Mouse (Mus musculus): ENCODE data around the gene Krtap26-1. TPM values are rescaled to one million over a fixed set of nuclear protein-coding genes. Genes with fewer than 3 reads are reported as not detected.

Gene Krtap26-1
- polyA plus RNA-seq, 1 experiment from 2014 or later = not detected

- Histone ChIP-seq H3K27ac (no peak overlapping the region), H3K9me3 (ENCODE audit: control insufficient read depth, low read length) (no peaks in the 10 kb centered on the region), H3K36me3 (replicated peaks; ENCODE audit: control insufficient read depth, insufficient read depth) (no peaks in the 10 kb centered on the region), H3K4me3 (replicated peaks; ENCODE audit: low read length) (no peak overlapping the region), H3K4me2 (replicated peaks) (no peak overlapping the region), H3K27me3 (ENCODE audit: control insufficient read depth, insufficient read depth, low read length) (no peaks in the 10 kb centered on the region), H3K9ac (no peak overlapping the region), H3K4me1 (replicated peaks; ENCODE audit: control insufficient read depth, insufficient read depth, low read length) (no peaks in the 10 kb centered on the region)
- WGBS = 72% methylated on average over 16 of the region's 16 CpGs
- DNase-seq (ENCODE audit: low spot score) = no peak
- ATAC-seq (ENCODE audit: low FRiP score) = no peak
Measured at GRCm38 (mm10) chr16:88599504-88600237, 47.9 kb downstream of the Krtap26-1 start.

Other genes with a start within 250 kb of the Krtap26-1 start
- gene Cldn17, start 140.8 kb downstream of the Krtap26-1 start, polyA plus RNA-seq (2014; fragmentation: Nextera tagmentation; extraction: Ambion mirVana) = not detected in 2 replicates
- gene Cldn8, start 84.6 kb downstream of the Krtap26-1 start, polyA plus RNA-seq (2014; fragmentation: Nextera tagmentation; extraction: Ambion mirVana) = not detected in 2 replicates
- gene Krtap24-1, start 35.5 kb downstream of the Krtap26-1 start, polyA plus RNA-seq (2014; fragmentation: Nextera tagmentation; extraction: Ambion mirVana) = not detected in 2 replicates
- gene 2310079G19Rik, start 20.1 kb downstream of the Krtap26-1 start, polyA plus RNA-seq (2014; fragmentation: Nextera tagmentation; extraction: Ambion mirVana) = not detected in 2 replicates
- not detected in 2 replicates for gene Krtap27-1, start 23.9 kb upstream of the Krtap26-1 start, polyA plus RNA-seq (2014; fragmentation: Nextera tagmentation; extraction: Ambion mirVana)
- gene 2310061N02Rik, start 60.2 kb upstream of the Krtap26-1 start, polyA plus RNA-seq (2014; fragmentation: Nextera tagmentation; extraction: Ambion mirVana) = not detected in 2 replicates
- gene Krtap13-1, start 81.1 kb upstream of the Krtap26-1 start, polyA plus RNA-seq (2014; fragmentation: Nextera tagmentation; extraction: Ambion mirVana) = not detected in 2 replicates
- gene Krtap13, start 103.8 kb upstream of the Krtap26-1 start, polyA plus RNA-seq (2014; fragmentation: Nextera tagmentation; extraction: Ambion mirVana) = not detected in 2 replicates
- gene 2310034C09Rik, start 111.1 kb upstream of the Krtap26-1 start, polyA plus RNA-seq (2014; fragmentation: Nextera tagmentation; extraction: Ambion mirVana) = not detected in 2 replicates
- gene 2310057N15Rik, start 126.4 kb upstream of the Krtap26-1 start, polyA plus RNA-seq (2014; fragmentation: Nextera tagmentation; extraction: Ambion mirVana) = not detected in 2 replicates
- not detected in 2 replicates for gene Gm5965, start 130.1 kb upstream of the Krtap26-1 start, polyA plus RNA-seq (2014; fragmentation: Nextera tagmentation; extraction: Ambion mirVana)
- gene Gm20741, start 164.4 kb upstream of the Krtap26-1 start, polyA plus RNA-seq (2014; fragmentation: Nextera tagmentation; extraction: Ambion mirVana) = not detected in 2 replicates
- not detected in 2 replicates for gene Krtap15, start 172.4 kb upstream of the Krtap26-1 start, polyA plus RNA-seq (2014; fragmentation: Nextera tagmentation; extraction: Ambion mirVana)
- not detected in 2 replicates for gene Krtap14, start 178.3 kb upstream of the Krtap26-1 start, polyA plus RNA-seq (2014; fragmentation: Nextera tagmentation; extraction: Ambion mirVana)
- not detected in 2 replicates for gene Krtap19-1, start 221.6 kb upstream of the Krtap26-1 start, polyA plus RNA-seq (2014; fragmentation: Nextera tagmentation; extraction: Ambion mirVana)
- gene Krtap19-2, start 226.5 kb upstream of the Krtap26-1 start, polyA plus RNA-seq (2014; fragmentation: Nextera tagmentation; extraction: Ambion mirVana) = not detected in 2 replicates
- gene Krtap19-3, start 230.2 kb upstream of the Krtap26-1 start, polyA plus RNA-seq (2014; fragmentation: Nextera tagmentation; extraction: Ambion mirVana) = not detected in 2 replicates
- not detected in 2 replicates for gene Krtap19-4, start 237.3 kb upstream of the Krtap26-1 start, polyA plus RNA-seq (2014; fragmentation: Nextera tagmentation; extraction: Ambion mirVana)
- not detected in 2 replicates for gene Krtap19-5, start 248.7 kb upstream of the Krtap26-1 start, polyA plus RNA-seq (2014; fragmentation: Nextera tagmentation; extraction: Ambion mirVana)